Mouse (Mus musculus) kidney, postnatal 36 days (tissue): Measurements from ENCODE around the gene Xylt1.

Experiments used
- DNase-seq, 2 experiments: peaks; one replicate each; pipeline ENCODE4 v3.0.0; 2021 to 2022; ENCODE audit warnings: mixed read lengths in 2 of 2

Gene Xylt1

GRCm38 (mm10) chr7:117522092-117522635 is 141.4 kb downstream of the Xylt1 start:
- DNase-seq = no peak

DNA sequence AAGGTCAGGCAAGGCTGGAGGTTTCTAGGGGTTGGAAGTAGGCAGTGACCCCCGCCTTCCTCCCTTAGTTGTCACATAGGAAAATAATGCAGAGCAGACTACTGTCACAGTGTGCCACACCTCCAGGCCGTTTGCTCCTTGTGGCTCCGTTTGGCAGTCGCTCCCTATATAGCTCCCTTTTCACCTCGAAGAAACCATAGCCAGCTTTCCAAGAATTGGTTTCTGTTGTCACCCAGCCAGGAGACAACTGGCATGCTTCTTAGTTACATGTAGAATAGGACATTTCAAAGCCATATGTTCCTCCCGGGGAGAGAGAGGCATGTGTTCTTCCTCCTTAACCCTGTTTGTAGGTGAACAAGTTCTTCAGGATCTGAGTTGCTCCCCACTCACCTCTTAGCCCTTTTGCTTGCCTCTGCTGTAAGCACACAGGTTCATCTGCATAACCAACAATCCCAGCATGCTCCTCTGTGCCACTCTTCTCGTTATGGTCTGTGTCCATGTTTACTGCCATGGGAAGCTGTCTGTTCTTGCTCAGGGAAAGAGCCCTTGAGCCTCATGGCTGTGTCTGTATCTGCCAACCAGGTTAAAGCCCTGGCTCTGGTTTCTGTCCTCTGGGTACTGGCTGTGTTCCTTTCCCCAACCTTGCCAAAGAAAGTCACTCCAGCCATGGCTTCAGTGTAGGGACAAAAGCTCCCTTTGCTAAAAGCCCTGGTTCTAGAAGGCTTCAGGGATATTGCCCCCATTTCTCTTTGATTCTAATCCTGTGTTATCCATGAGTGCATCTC is 143.8 kb downstream of the Xylt1 start:
- DNase-seq = no peak

- DNase-seq = no peak
Observed at GRCm38 (mm10) chr7:117525678-117526077, 144.9 kb downstream of the Xylt1 start.

DNA sequence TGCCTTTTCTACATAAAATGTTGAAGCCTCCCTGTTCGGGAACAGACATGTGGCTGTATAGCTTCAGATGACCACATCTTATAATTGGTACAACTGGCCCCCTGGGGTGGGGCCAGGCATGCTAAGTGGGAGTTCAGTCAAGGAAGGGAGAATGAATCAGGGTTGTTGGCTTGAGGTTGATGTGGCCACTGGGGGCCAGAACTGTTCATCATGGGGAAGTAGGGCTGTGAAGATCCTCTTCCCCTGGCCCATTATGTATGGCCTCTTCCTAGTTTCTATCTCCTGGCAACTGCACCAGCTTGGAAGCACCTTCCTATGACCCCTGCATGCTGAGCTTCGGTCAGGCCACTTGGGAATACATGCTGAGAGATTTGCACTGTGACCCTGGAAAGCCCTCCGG is 145.8 kb downstream of the Xylt1 start:
- no peak for DNase-seq

DNA sequence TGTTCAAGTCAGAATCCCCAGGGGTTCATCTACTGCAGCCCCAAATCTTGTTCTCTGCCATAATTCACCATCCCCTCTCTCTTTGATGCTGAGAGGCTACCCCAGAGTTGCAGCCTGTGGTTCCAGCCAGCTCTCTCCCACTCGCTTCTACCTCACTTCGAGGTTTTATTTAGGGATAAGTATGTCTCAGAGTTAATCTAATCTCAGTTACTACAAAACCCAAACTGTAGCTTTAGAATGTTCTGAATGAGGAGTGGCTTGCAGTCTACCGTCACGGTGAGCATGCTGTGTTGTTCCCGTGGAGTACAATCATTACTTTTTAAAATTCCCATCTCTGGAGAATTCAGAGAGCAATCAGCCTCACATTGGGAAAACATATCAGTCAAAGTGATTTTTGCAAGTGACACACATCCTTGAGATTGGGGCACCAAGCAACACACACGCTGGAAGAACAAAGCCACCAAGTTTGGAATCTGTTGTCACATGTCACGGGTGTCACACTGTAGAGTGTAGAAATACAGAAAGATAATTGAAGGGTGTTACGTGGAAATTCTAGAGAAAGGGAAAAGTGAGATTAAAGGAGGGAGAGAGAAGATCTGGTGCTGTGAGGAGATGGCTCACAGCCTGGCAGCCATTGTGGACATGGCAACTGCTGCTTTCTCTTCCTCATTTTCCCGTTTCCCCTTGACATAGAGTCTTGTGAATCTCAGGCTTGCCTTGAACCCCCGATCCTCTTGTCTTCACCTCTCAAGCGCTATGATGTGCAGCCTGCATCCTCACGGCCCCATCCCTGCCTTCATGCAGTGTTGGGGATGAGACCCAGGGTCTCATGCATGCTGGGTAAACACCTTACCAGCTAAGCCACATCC is 149.2 kb downstream of the Xylt1 start:
- DNase-seq = no peak

GRCm38 (mm10) chr7:117532651-117533050 is 151.9 kb downstream of the Xylt1 start:
- peak; percentile 58 to 59 for DNase-seq

- DNase-seq = no peak
Observed at GRCm38 (mm10) chr7:117533164-117533563, 152.4 kb downstream of the Xylt1 start.

GRCm38 (mm10) chr7:117539931-117540330 is 159.2 kb downstream of the Xylt1 start:
- DNase-seq = no peak

- no peak for DNase-seq
Observed at GRCm38 (mm10) chr7:117540413-117540812, 159.6 kb downstream of the Xylt1 start.

DNA sequence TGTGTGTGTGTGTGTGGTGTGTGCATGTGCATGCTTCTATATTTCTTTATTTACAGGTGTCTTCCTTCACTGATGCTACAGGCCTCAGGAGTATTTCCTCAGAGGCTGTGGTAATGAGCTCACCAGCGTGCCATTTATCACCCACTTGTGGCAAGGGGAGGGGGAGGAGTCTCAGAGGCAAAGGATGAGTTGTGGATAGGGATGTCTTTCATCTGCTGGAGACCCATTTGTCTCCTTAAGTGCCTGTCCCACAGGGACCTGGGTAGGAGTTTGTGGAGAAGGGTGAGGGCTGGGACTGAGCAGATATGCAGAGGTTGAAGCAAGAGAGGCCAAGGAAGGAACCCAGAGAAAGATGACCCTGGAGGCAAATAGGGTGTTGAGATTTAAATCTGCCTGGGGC is 160.3 kb downstream of the Xylt1 start:
- no peak for DNase-seq

DNA sequence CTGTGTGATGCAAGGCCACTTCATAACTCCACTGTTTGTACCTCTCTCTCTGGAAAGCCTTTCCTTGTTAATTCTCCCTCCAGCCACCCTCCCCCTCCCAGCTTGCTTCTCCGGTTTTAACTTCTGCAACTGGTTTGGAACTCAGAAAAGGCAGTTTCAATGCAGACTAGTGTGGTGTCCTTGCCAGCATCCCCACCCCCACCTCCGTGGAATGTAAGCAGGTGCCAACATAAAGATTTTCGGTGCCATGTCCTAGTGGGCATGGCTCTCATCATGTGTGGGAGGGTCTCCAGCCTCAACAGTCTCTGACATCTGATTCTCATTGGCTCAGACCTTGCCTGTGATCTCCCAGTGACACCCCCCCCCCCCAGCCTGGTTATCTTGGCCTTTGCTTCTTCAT is 160.9 kb downstream of the Xylt1 start:
- peak in 1 of 2 experiments; percentile 40 for DNase-seq

- DNase-seq = peak; percentile 73
Observed at GRCm38 (mm10) chr7:117543041-117543440, 162.3 kb downstream of the Xylt1 start.

DNA sequence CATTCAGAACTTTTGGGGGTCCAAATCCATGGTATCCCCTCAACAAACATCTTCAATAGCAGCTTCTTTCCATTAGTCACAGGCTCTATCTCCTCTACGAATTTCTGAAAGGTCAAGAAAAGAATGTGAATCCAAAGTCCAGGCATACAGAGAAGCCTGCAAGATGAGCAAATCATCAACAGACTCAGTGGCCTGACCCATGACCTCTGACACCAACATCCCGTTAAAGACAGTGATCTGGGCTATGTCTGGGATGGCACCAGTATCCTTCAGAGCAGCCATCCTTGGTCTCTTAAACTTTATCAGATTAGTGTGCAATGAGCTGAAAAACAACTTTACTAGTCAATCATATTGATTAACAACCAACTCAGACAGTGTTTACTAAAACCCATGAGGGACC is 163.3 kb downstream of the Xylt1 start:
- DNase-seq = peak; percentile 78 to 86

- DNase-seq = no peak
Observed at GRCm38 (mm10) chr7:117548301-117548700, 167.5 kb downstream of the Xylt1 start.

DNA sequence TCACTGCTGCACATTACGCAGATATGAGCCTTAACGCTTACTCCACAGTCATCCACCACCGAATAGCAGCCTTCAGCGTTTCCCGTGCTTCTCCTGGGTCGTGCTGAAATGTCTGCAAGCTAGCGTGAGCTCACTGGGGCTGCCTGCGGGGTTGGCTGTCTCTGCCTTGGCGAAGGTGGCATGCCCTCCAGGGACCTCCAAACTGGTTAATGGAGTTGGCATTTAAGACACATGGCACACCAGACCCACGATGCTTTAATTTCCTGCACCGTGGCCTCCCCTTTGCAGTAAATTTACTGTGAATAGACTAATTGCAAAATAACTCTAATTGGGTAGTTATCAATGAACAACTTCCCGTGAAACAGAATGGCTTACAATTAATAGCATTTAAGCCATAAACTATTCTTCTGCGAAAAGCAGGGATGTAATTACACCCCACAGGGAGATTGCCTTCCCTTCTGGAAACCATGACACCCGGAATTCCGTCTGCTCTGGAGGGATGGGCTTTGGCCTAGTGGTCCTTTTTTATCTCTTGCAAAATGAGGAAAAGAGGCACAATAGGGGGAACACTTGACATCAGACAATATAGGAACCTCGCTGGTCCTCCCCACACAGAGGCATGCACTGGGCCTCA is 170.3 kb downstream of the Xylt1 start:
- DNase-seq = no peak

DNA sequence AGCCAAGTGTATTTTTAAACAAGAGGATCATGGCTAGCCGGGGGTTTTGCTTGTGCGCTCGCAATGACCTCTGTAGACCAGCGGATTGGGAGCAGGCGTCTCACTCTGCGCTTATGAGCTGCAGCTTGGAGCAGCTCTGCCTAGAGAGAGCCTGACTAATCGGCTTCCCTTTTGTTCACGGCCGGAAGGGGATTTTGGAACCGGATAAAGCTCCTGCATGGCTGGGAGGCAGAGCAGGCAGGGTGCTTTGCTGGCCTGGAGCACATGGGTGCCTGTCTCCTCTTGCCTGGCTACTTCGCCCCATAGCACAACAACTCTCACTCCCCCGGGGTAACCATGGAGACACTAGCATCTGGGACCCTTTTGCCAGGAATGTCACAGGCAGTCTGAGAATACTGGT is 172.4 kb downstream of the Xylt1 start:
- DNase-seq = peak in 1 of 2 experiments; percentile 42

- peak in 1 of 2 experiments; percentile 45 for DNase-seq
Observed at GRCm38 (mm10) chr7:117555735-117556134, 175.0 kb downstream of the Xylt1 start.

DNA sequence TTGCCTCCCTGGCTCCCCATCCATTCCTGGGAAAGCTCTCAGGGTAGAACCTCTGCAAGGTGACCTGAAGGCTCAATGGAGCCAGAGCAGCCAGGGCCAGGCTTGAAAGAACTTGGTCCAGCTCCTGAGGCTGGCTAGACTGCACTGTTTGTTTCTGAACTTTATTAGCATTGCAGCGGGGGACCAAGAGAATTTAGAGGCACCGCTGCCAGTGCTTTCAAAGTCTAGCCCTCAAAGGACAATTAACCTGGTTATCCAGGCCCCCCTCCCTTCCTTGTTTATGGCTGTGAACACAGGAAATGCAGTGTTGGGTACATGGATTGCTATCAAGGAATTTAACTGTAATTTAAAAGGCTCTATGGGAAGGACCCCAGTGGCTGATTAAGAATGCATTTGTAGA is 177.4 kb downstream of the Xylt1 start:
- DNase-seq = peak in 1 of 2 experiments; percentile 56

DNA sequence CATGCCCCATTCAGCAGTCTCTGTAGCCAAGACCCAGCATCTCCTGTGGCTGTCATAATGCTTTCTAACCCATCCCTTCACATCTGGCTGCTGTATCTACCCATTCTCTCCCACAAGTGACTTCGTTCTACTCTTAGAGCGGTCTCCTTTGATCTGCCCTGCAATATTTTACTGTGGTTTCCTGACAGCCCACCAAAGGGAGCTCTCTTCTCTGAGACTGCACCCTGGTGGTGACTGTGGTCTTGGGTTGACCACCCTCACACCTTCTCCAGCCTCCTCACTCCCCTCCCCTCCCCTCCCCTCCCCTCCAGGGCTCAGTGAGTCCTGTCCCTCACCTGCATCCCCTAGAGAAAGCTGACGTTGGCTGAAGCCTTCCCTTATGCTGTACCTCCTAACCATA is 178.3 kb downstream of the Xylt1 start:
- no peak for DNase-seq

- no peak for DNase-seq
Observed at GRCm38 (mm10) chr7:117563939-117564499, 183.2 kb downstream of the Xylt1 start.

GRCm38 (mm10) chr7:117564627-117565026 is 183.8 kb downstream of the Xylt1 start:
- DNase-seq = no peak

DNA sequence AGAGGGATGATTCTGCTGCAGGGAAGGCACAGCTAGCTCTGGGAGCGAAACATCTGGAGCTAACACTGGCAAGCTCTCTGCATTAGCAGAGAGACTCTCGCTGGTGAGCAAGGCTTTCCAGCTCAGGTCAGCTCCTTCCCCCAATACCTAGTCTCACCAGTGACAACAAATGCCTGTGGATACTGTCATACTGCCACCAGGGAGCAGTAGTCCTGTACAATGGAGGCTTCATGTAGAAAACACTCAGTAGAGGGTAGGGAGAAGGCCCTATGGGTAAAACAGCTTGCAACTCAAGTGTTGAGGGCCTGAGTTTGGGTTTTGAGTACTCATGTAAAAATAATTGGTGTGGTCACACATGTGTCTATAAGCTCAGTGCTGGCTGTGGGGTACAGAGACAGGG is 185.3 kb downstream of the Xylt1 start:
- no peak for DNase-seq

DNA sequence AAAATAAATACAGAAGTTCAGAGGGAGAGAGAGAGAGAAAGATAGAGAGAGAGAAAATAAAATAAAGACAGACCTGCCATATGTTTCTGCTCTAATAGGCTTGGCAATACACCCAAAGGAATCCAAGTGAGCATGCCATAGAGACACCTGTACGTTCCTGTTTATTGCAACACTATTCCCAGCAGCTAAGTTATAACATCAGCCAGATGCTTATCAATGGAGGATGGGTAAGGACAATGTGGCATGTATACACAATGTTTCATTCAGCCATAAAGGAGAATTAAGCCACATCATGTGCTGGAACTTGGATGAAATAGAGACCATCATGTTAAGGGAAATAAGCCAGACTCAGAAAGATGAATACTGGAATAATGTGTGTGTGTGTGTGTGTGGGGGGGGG is 186.1 kb downstream of the Xylt1 start:
- no peak for DNase-seq
